In genomic region chr14:24757302-24757701, GRCm38 (mm10) we compare ENCODE assay signal across 14 mouse cellular contexts.
DNase-seq lines count a peak whose midpoint lies in the region; ATAC-seq lines count a peak whose summit lies in the region.
"Had no signal": no experiment of that assay in that cellular context is flagged by ENCODE, and none has a peak within 500 bp of the region (broad histone marks: within the 10 kb centered on the region; RNA-seq: fewer than 3 reads in every experiment).

No protein-coding gene starts in this region.

- no peak overlapping the region for H3K9ac ChIP-seq in heart, embryonic 14.5 days (ENCODE audit: low read length)
- H3K9ac ChIP-seq in limb, embryonic 13.5 days: no peak overlapping the region
- H3K9ac ChIP-seq: liver, embryonic 15.5 days; midbrain, embryonic 12.5 days; neural tube, embryonic 13.5 days; stomach, embryonic 15.5 days had no signal

- no peak overlapping the region for H3K4me2 ChIP-seq in heart, embryonic 14.5 days (ENCODE audit: low read length)
- no peak overlapping the region for H3K4me2 ChIP-seq in limb, embryonic 13.5 days (replicated peaks)
- H3K4me2 ChIP-seq: liver, embryonic 15.5 days; midbrain, embryonic 12.5 days; neural tube, embryonic 13.5 days; stomach, embryonic 15.5 days had no signal

- no peak overlapping the region for H3K4me3 ChIP-seq in heart, embryonic 14.5 days (ENCODE audit: control insufficient read depth in 1 of 2, insufficient read depth in 1 of 2, low read depth in 1 of 2, low read length in 2 of 2)
- no peak overlapping the region for H3K4me3 ChIP-seq in limb, embryonic 13.5 days
- H3K4me3 ChIP-seq in limb, embryonic 10.5 days: no peak overlapping the region
- H3K4me3 ChIP-seq: liver, embryonic 15.5 days; midbrain, embryonic 12.5 days; neural tube, embryonic 13.5 days; stomach, embryonic 15.5 days had no signal

- intact Hi-C loops in heart, postnatal 10 days (cut with DNase I): no loop called here

- peaks cover 16 to 19% of the 10 kb centered on the region in 2 experiments for H3K4me1 ChIP-seq in heart, embryonic 14.5 days (ENCODE audit: control insufficient read depth in 2 of 2, insufficient read depth in 2 of 2, low read length in 2 of 2)
- H3K4me1 ChIP-seq in limb, embryonic 13.5 days: peaks cover 21% of the 10 kb centered on the region
- H3K4me1 ChIP-seq in limb, embryonic 10.5 days: peaks cover 31% of the 10 kb centered on the region
- H3K4me1 ChIP-seq: liver, embryonic 15.5 days had no signal

- no peaks in the 10 kb centered on the region for H3K9me3 ChIP-seq in heart, embryonic 14.5 days (ENCODE audit: control insufficient read depth, low read length)
- no peaks in the 10 kb centered on the region for H3K9me3 ChIP-seq in limb, embryonic 13.5 days
- no peaks in the 10 kb centered on the region for H3K9me3 ChIP-seq in limb, embryonic 10.5 days (replicated peaks)
- H3K9me3 ChIP-seq: liver, embryonic 15.5 days; midbrain, embryonic 12.5 days; neural tube, embryonic 13.5 days; stomach, embryonic 15.5 days had no signal

- H3K36me3 ChIP-seq in heart, embryonic 14.5 days (ENCODE audit: control insufficient read depth, insufficient read depth, low read length): no peaks in the 10 kb centered on the region
- H3K36me3 ChIP-seq in limb, embryonic 13.5 days: no peaks in the 10 kb centered on the region
- H3K36me3 ChIP-seq in limb, embryonic 10.5 days: no peaks in the 10 kb centered on the region
- H3K36me3 ChIP-seq: liver, embryonic 15.5 days; midbrain, embryonic 12.5 days; neural tube, embryonic 13.5 days; stomach, embryonic 15.5 days had no signal

- no peaks in the 10 kb centered on the region for H3K27me3 ChIP-seq in heart, embryonic 14.5 days (ENCODE audit: control insufficient read depth, insufficient read depth, low read length)
- no peaks in the 10 kb centered on the region for H3K27me3 ChIP-seq in limb, embryonic 13.5 days
- peaks cover 4% of the 10 kb centered on the region; the same call in 1 of the 2 replicates for H3K27me3 ChIP-seq in limb, embryonic 10.5 days (ENCODE audit: low read depth, poor library complexity, severe bottlenecking)
- H3K27me3 ChIP-seq: liver, embryonic 15.5 days; midbrain, embryonic 12.5 days; neural tube, embryonic 13.5 days; stomach, embryonic 15.5 days had no signal

- 64% methylated on average over 1 of the region's 1 CpGs for WGBS in heart, embryonic 14.5 days
- 79% methylated on average over 1 of the region's 1 CpGs for WGBS in limb, embryonic 13.5 days
- 100% methylated on average over 1 of the region's 1 CpGs for WGBS in limb, embryonic 10.5 days

- 0 out of 2 replicates have a peak, but pooled peaks have one; percentile 5 for ATAC-seq in heart, embryonic 14.5 days (ENCODE audit: insufficient number of reproducible peaks, insufficient read depth, low FRiP score, low read depth)
- no peak for ATAC-seq in limb, embryonic 13.5 days (ENCODE audit: low FRiP score, low read depth)
- ATAC-seq: inflammation-experienced regulatory T-cells, adult 6 months had no signal

- DNase-seq in adrenal gland, postnatal 25 days: peak; percentile 12
- no peak for DNase-seq in adrenal gland, postnatal 4 days (ENCODE audit: low spot score in 2 of 2)
- no peak for DNase-seq in heart, adult 9 months (ENCODE audit: low spot score in 2 of 2)
- no peak for DNase-seq in limb, embryonic 10.5 days (ENCODE audit: low spot score)
- DNase-seq in heart, postnatal 10 days: peak; percentile 48 to 58
- no peak for DNase-seq in T-cell, adult 2 months (ENCODE audit: low spot score)
- DNase-seq: thymus, postnatal 36 days had no signal

- peak overlapping the region in 1 of 2 experiments; percentile 74; a peak in 2 of 4 replicates for H3K27ac ChIP-seq in heart, embryonic 14.5 days (replicated peaks in 1 of 2; ENCODE audit: control insufficient read depth in 1 of 2, insufficient read depth in 1 of 2, low read depth in 2 of 2, low read length in 2 of 2)
- H3K27ac ChIP-seq in limb, embryonic 13.5 days: peak overlapping the region; percentile 63; the same call in 1 of the 2 replicates
- no peak overlapping the region for H3K27ac ChIP-seq in limb, embryonic 10.5 days
- H3K27ac ChIP-seq: liver, embryonic 15.5 days; midbrain, embryonic 12.5 days; neural tube, embryonic 13.5 days; stomach, embryonic 15.5 days had no signal

Comparison
In these comparisons a context has a peak if more than half of its experiments do, and no peak if none do; other contexts are left out.
1. DNase-seq: peak in adrenal gland, postnatal 25 days (single experiment) and heart, postnatal 10 days (2 of 2); none in adrenal gland, postnatal 4 days (0 of 2), heart, adult 9 months (0 of 2), limb, embryonic 10.5 days (single experiment) and T-cell, adult 2 months (single experiment).